Mouse (Mus musculus): ENCODE measurements around the gene Rnf8. TPM values are rescaled to one million over a fixed set of nuclear protein-coding genes. Genes with fewer than 3 reads are reported as not detected.

Gene Rnf8
- polyA plus RNA-seq, 1 experiment = 18.2 TPM

DNA sequence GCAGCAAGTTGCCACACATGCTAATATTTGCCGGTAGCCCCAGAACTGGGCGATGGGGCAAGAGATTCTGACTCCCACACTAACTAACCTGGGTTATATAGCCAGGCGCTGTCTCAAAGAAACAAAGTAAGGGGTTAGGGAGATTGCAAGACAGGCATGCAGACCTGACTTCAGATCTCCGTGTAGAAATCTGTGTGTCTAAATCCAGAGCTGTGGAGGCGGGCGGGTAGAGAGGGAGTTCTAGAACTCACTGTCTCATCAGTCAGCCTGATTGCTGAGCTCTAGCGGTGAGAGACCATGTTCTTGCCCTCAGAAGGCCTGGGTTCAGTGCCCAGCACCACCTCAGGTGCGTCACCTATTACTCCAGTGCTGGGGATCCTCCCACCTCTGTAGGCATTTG is 8.9 kb downstream of the Rnf8 start:
- peaks cover 55% of the 10 kb centered on the region for H3K36me3 ChIP-seq (ENCODE audit: control insufficient read depth, insufficient read depth, low read length)
- H3K27ac ChIP-seq (ENCODE audit: insufficient read depth, low read depth, low read length) = no peak overlapping the region
- no peak for TF ChIP-seq POLR2A (IDR thresholded peaks at IDR 0.05; ENCODE audit: low read depth, low read length)
- no peak for TF ChIP-seq CTCF (IDR thresholded peaks at IDR 0.05; ENCODE audit: extremely low read depth, insufficient read length, insufficient replicate concordance, low read depth, low read length)
- 91% methylated on average over 8 of the region's 8 CpGs for WGBS
- H3K27me3 ChIP-seq (ENCODE audit: control insufficient read depth, insufficient read depth, low read length) = no peaks in the 10 kb centered on the region
- no peaks in the 10 kb centered on the region for H3K4me1 ChIP-seq (ENCODE audit: control insufficient read depth, insufficient read depth, insufficient read length, low read length)
- H3K4me3 ChIP-seq (ENCODE audit: low read depth, low read length) = no peak overlapping the region

DNA sequence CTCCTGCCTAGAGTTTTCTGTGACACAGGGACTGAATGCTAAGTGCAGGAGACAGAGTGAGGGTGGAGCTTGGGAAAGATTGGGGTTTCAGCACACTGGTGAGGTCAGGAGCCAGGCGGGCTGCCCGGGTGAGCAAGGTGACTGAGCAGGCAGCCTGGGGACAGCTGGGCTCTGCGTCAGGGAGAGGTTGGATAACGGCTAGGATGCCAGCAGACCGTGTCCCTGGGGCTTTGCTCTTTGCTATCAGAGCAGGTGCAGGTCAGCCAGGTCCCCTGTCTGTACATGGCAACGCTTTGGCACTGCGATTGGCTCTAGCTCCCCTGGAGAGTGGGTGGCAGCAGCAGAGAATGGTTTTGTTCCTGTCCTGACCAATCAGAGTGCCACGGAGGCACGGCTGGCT is 12.7 kb downstream of the Rnf8 start:
- Histone ChIP-seq H3K27ac (ENCODE audit: insufficient read depth, low read depth, low read length) (no peak overlapping the region), H3K4me1 (ENCODE audit: control insufficient read depth, insufficient read depth, insufficient read length, low read length) (no peaks in the 10 kb centered on the region), H3K36me3 (ENCODE audit: control insufficient read depth, insufficient read depth, low read length) (peaks cover 66% of the 10 kb centered on the region), H3K27me3 (ENCODE audit: control insufficient read depth, insufficient read depth, low read length) (no peaks in the 10 kb centered on the region), H3K4me3 (ENCODE audit: low read depth, low read length) (no peak overlapping the region)
- TF ChIP-seq POLR2A (IDR thresholded peaks at IDR 0.05; ENCODE audit: low read depth, low read length) (no peak), CTCF (IDR thresholded peaks at IDR 0.05; ENCODE audit: extremely low read depth, insufficient read length, insufficient replicate concordance, low read depth, low read length) (no peak)
- WGBS = 82% methylated on average over 9 of the region's 9 CpGs

DNA sequence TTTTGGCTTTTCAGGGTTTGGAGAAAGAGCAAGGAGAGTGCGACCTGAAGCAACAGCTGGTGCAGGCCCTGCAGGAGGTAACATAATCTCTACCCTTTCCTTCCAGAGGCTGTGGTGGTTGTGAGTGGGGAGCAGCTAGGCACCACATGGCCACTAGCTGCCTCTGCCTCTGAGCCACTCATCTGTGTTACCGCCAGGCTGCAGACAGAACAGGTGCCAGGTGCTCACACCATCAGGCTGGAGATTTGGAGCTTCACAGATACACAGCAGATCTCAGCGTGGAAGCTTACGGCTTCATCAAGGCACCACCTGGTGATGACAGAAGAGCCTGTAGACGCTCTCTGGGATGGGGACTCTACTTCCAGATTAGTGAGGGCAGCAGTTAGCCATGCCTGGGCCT is 14.4 kb downstream of the Rnf8 start:
- H3K4me3 ChIP-seq (ENCODE audit: low read depth, low read length) = no peak overlapping the region
- H3K36me3 ChIP-seq (ENCODE audit: control insufficient read depth, insufficient read depth, low read length) = peaks cover 65% of the 10 kb centered on the region

DNA sequence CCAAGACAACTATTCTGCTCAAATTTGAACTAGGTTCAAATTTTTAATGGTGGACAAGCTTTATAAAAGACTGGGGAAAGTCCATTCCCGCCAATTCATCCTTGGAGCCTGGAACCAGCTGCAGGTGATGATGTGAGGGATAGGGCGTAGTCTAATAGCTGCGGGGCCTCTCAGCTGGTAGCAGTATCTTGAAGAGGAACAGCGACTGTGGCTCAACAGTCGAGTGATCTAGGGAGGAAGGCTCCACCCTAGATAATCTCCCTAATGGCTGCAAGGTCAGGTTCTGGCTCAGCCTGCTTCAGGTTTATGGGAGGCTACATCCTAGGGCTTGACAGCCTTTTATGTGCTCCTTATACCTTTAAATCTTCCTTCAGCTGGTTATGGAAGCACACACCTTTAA is 15.0 kb downstream of the Rnf8 start:
- TF ChIP-seq POLR2A (IDR thresholded peaks at IDR 0.05; ENCODE audit: low read depth, low read length) (no peak), CTCF (IDR thresholded peaks at IDR 0.05; ENCODE audit: extremely low read depth, insufficient read length, insufficient replicate concordance, low read depth, low read length) (no peak)
- no peaks in the 10 kb centered on the region for H3K27me3 ChIP-seq (ENCODE audit: control insufficient read depth, insufficient read depth, low read length)
- peaks cover 70% of the 10 kb centered on the region for H3K36me3 ChIP-seq (ENCODE audit: control insufficient read depth, insufficient read depth, low read length)
- H3K4me3 ChIP-seq (ENCODE audit: low read depth, low read length) = no peak overlapping the region
- no peak overlapping the region for H3K27ac ChIP-seq (ENCODE audit: insufficient read depth, low read depth, low read length)
- WGBS = 35% methylated on average over 5 of the region's 5 CpGs
- no peaks in the 10 kb centered on the region for H3K4me1 ChIP-seq (ENCODE audit: control insufficient read depth, insufficient read depth, insufficient read length, low read length)

More for the DNA sequence above, 14.4 kb downstream of the Rnf8 start:
- Histone ChIP-seq H3K27ac (ENCODE audit: insufficient read depth, low read depth, low read length) (no peak overlapping the region), H3K27me3 (ENCODE audit: control insufficient read depth, insufficient read depth, low read length) (no peaks in the 10 kb centered on the region), H3K4me1 (ENCODE audit: control insufficient read depth, insufficient read depth, insufficient read length, low read length) (no peaks in the 10 kb centered on the region)
- WGBS = 93% methylated on average over 5 of the region's 5 CpGs
- TF ChIP-seq POLR2A (IDR thresholded peaks at IDR 0.05; ENCODE audit: low read depth, low read length) = no peak
- TF ChIP-seq CTCF (IDR thresholded peaks at IDR 0.05; ENCODE audit: extremely low read depth, insufficient read length, insufficient replicate concordance, low read depth, low read length) = no peak

DNA sequence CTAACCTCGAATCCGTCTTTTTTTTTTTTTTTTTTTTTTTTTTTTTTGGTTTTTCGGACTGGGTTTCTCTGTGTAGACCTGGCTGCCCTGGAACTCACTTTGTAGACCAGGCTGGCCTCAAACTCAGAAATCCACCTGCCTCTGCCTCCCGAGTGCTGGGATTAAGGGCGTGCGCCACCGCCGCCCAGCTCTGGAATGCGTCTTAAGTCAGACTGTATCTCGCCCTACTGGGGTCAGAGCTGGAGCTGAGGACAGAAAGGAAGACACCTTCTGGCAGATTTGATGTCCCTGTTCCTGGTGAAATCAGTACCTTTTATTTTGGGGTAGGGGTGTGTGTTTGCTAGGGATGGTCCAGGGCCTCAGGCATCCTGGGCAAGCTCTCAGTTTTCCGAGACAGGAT is 17.7 kb downstream of the Rnf8 start:
- WGBS = 93% methylated on average over 11 of the region's 11 CpGs
- Histone ChIP-seq H3K4me3 (ENCODE audit: low read depth, low read length) (no peak overlapping the region), H3K36me3 (ENCODE audit: control insufficient read depth, insufficient read depth, low read length) (peaks cover 77% of the 10 kb centered on the region), H3K27me3 (ENCODE audit: control insufficient read depth, insufficient read depth, low read length) (no peaks in the 10 kb centered on the region), H3K27ac (ENCODE audit: insufficient read depth, low read depth, low read length) (no peak overlapping the region), H3K4me1 (ENCODE audit: control insufficient read depth, insufficient read depth, insufficient read length, low read length) (no peaks in the 10 kb centered on the region)
- no peak for TF ChIP-seq CTCF (IDR thresholded peaks at IDR 0.05; ENCODE audit: extremely low read depth, insufficient read length, insufficient replicate concordance, low read depth, low read length)
- no peak for TF ChIP-seq POLR2A (IDR thresholded peaks at IDR 0.05; ENCODE audit: low read depth, low read length)

DNA sequence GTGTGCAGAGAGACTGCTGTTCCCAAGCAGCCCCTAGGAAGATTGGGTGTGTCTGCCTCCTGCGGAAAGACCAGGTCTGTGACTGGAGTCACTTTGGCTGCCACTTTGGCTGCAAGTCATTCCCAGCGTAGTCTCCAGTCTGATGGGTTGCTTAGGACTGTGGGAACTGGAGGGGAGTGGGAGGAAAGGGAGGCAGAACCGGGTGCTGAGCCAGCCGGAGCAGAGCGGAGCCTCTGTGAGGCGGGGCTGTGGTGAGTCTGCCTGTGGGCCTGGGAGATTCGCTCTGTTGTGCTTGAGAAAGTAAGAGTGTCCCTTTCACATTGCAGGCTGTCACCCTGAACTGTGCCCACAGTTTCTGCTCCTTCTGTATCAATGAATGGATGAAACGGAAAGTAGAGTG is 20.9 kb downstream of the Rnf8 start:
- no peak for TF ChIP-seq CTCF (IDR thresholded peaks at IDR 0.05; ENCODE audit: extremely low read depth, insufficient read length, insufficient replicate concordance, low read depth, low read length)
- TF ChIP-seq POLR2A (IDR thresholded peaks at IDR 0.05; ENCODE audit: low read depth, low read length) = no peak
- H3K4me1 ChIP-seq (ENCODE audit: control insufficient read depth, insufficient read depth, insufficient read length, low read length) = no peaks in the 10 kb centered on the region
- H3K27ac ChIP-seq (ENCODE audit: insufficient read depth, low read depth, low read length) = no peak overlapping the region
- no peaks in the 10 kb centered on the region for H3K27me3 ChIP-seq (ENCODE audit: control insufficient read depth, insufficient read depth, low read length)
- H3K36me3 ChIP-seq (ENCODE audit: control insufficient read depth, insufficient read depth, low read length) = peaks cover 69% of the 10 kb centered on the region
- no peak overlapping the region for H3K4me3 ChIP-seq (ENCODE audit: low read depth, low read length)
- 91% methylated on average over 8 of the region's 8 CpGs for WGBS

DNA sequence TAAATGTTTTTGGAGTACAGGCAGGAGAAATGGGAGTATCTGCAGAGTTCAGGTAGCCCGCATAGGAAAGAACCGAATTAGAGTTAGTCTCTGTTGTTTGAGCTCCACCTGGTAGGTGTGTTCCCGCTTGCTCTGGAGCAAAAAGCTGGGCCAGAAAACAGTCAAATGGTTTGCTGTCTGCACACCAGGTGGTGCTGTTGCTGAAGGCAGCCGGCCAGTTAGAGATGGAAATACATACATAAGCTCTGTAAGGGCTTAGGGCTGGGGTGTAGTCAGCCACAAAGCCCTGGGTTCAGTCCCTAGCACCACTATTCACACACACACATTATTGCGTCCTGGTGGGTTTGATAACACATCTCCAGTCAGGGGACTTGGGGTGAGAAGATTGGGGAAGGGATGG is 21.5 kb downstream of the Rnf8 start:
- no peak for TF ChIP-seq POLR2A (IDR thresholded peaks at IDR 0.05; ENCODE audit: low read depth, low read length)
- TF ChIP-seq CTCF (IDR thresholded peaks at IDR 0.05; ENCODE audit: extremely low read depth, insufficient read length, insufficient replicate concordance, low read depth, low read length) = peak; percentile 51; the same call in 1 of the 2 replicates
- 66% methylated on average over 5 of the region's 5 CpGs for WGBS
- peaks cover 69% of the 10 kb centered on the region for H3K36me3 ChIP-seq (ENCODE audit: control insufficient read depth, insufficient read depth, low read length)

DNA sequence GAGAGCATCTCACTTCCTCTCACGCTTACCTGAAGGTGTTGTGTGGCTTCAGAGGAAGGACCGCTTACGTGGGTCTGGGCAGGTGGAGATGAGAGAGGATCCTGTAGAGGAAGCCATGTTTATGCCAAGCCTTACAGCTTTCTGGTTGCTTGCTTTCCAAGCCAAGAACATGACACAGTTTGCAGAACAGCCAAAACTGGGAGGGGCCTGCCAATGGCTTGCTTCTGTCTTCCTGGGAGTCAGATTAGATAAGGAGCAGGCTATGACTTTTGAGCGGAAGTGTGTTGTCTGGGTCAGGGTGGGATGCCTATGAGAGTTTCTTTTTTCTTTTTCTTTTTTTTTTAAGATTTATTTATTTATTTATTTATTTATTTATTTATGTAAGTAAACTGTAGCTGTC is 22.8 kb downstream of the Rnf8 start:
- Histone ChIP-seq H3K27me3 (ENCODE audit: control insufficient read depth, insufficient read depth, low read length) (no peaks in the 10 kb centered on the region), H3K4me1 (ENCODE audit: control insufficient read depth, insufficient read depth, insufficient read length, low read length) (no peaks in the 10 kb centered on the region), H3K4me3 (ENCODE audit: low read depth, low read length) (no peak overlapping the region), H3K27ac (ENCODE audit: insufficient read depth, low read depth, low read length) (no peak overlapping the region), H3K36me3 (ENCODE audit: control insufficient read depth, insufficient read depth, low read length) (peaks cover 71% of the 10 kb centered on the region)
- WGBS = 81% methylated on average over 4 of the region's 4 CpGs
- no peak for TF ChIP-seq POLR2A (IDR thresholded peaks at IDR 0.05; ENCODE audit: low read depth, low read length)
- no peak for TF ChIP-seq CTCF (IDR thresholded peaks at IDR 0.05; ENCODE audit: extremely low read depth, insufficient read length, insufficient replicate concordance, low read depth, low read length)

More for the DNA sequence above, 21.5 kb downstream of the Rnf8 start:
- Histone ChIP-seq H3K4me3 (ENCODE audit: low read depth, low read length) (no peak overlapping the region), H3K4me1 (ENCODE audit: control insufficient read depth, insufficient read depth, insufficient read length, low read length) (no peaks in the 10 kb centered on the region), H3K27ac (ENCODE audit: insufficient read depth, low read depth, low read length) (no peak overlapping the region), H3K27me3 (ENCODE audit: control insufficient read depth, insufficient read depth, low read length) (no peaks in the 10 kb centered on the region)
